Mouse (Mus musculus) heart, postnatal 10 days (tissue): ENCODE data around the gene Gm12789. TPM values are rescaled to one million over a fixed set of nuclear protein-coding genes. Genes with fewer than 3 reads are reported as not detected.
"Not testable (repeated sequence)": the region's sequence is repeated elsewhere in the genome, so short reads cannot be mapped to it uniquely, and the experiment has no call there.

Source experiments
- DNase-seq, 2 experiments: peaks; one replicate each; pipeline ENCODE4 v3.0.0; 2021
- intact Hi-C: fragments of 180-260 bp; cut with DNase I; formaldehyde crosslinking; loops from one replicate; pipeline ENCODE4 v1.15.1; 2025
- total RNA-seq, 2 experiments: library from RNA; stranded (reverse); gene quantifications; 2 replicates each; pipeline ENCODE4 v1.2.3; 2021

Gm12789 gene
- total RNA-seq, result not detected

DNA sequence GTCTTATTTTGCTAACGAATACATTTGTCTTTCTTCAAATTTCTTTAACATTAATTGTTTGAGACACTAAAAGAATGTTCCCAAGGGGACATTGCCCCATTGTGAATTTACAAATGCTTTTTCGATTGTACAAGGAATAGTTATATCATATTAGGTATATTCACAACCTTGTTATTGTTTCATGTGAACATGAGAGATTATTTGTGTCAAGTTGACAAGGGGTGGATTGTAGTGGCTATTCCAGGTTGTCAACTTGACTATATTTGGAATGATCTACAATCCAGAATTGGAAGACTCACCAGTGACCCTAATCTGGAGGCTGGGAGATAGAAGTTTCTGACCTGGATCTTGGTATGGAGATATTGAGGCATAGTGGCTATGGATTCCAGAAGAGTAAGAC lies at the start of gene Gm12789:
Gene Gm12789 (plus strand): TSS at position 301 of the 400 bp plus-strand sequence.
- DNase-seq, intact Hi-C loops: not testable (repeated sequence)

- DNase-seq, intact Hi-C loops: not testable (repeated sequence)
These were observed 46.3 kb upstream of the Gm12789 start, which contains the start of gene Gm12794 for GRCm38 (mm10) chr4:101940107-101940506. Gm12794 (plus strand) TSS chr4:101940407.

DNA sequence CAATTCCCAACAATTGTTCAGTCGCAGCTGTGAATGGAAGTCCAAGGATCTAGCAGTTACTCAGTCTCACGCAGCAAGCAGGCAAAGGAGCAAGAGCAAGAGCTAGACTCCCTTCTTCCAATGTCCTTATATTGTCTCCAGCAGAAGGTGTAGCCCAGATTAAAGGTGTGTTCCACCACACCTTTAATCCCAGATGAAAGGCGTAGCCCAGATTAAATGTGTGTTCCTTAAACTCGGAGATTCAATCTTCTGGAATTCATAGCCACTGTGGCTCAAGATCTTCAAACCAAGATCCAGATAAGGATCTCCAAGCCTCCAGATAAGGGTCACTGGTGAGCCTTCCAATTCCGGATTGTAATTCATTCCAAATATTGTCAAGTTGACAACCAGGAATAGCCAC lies 5.5 kb upstream of the Gm12789 start, which contains the start of gene Gm12790:
Gene Gm12790 (minus strand): TSS at position 101 of the 400 bp plus-strand sequence.
- DNase-seq, intact Hi-C loops: not testable (repeated sequence)

DNA sequence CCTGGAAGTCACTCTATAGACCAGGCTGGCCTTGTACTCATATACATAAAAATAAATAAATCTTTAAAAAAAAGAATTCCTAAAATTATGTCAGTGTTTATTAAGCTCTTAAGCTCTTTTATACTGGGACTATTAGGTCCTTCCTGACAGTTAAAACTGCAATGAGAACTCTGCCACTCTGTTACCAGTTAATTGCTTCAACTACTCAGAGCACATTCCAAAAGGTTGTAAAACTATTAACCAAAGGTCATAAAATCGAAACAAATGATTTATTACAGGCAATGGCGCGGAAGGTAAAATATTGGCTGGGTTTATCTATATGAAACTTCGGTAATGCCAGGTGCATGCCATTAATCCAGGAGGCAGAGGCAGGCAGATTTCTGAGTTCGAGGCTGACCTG lies 748 bp upstream of the Gm12789 start:
- intact Hi-C loops, result no loop called here

GRCm38 (mm10) chr4:101997426-101997825 lies 11.0 kb downstream of the Gm12789 start:
- intact Hi-C loops, result loop anchor here (2.0 to 5.0 kb wide), 3 partner anchors 135 to 610 kb away; no protein-coding TSS in a partner anchor
- DNase-seq, result no peak

More for the DNA sequence above, 748 bp upstream of the Gm12789 start:
- DNase-seq, result no peak

DNA sequence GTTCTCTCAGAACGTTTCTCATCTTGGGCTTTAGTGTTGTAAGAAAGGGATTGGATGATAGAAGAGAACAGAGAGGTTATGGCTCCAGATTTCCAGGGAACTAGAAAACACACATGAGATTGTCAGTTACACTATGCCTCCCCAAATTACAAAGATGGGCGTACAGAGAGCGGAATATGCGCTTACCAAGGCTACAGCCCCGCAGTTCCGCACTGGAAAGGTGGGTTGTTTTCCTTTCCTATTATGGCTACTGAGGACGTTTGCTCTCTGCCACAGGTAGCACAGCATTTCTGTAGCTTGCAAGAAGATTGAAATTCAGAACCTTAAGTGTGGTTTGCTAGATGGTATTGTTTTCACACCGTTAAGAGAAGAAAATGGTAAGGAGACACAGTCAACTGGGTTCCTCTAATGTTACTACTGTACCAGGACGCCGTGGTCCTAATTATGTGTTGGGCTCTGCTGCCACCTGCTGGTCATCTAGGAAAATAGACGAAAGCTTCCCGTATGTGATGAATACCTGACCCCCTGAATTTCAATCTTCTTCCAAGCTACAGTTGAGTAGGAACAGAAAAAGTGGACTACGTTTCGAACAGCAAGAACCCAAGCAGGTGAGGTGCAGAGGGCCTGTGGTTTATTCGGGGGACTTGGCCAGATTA lies 12.0 kb downstream of the Gm12789 start:
- intact Hi-C loops, result loop anchor here (1.0 to 5.0 kb wide), 4 partner anchors 136 to 611 kb away; no protein-coding TSS in a partner anchor
- DNase-seq, result peak; percentile 67 to 87

DNA sequence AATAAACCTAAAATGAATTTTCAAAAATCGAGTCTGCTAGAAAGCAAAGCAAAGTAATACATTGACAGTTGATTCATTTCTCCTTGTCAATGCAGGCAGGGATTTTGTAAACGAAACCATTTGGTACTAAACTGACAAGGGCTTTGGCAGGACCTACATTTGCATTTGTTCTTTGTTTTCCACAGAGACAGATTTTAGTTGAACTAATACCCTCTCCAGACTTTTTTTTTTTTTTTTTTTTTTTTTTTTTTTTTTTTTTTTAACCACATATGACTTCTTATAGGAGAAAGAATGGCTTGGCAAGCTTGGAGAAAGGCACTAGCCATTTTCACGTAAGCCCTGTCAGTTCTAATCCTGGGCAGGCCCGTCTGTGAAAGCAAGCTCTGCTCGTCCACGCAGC lies 40.2 kb downstream of the Gm12789 start:
- DNase-seq, result no peak
- intact Hi-C loops, result no loop called here

Other genes with a start within 250 kb of the Gm12789 start
- gene B020004J07Rik, start 142.6 kb upstream of the Gm12789 start, total RNA-seq, result not detected
- gene C130073F10Rik, start 92.8 kb upstream of the Gm12789 start, total RNA-seq, result not detected
- not detected for gene Gm12800, start 77.5 kb upstream of the Gm12789 start, total RNA-seq
- not detected for gene Gm12794, start 46.2 kb upstream of the Gm12789 start, total RNA-seq
- not detected for gene Gm12790, start 5.6 kb upstream of the Gm12789 start, total RNA-seq
- 10 to 100 TPM; 43.7 to 57.0 TPM for gene Pde4b, start 100.9 kb downstream of the Gm12789 start, total RNA-seq